Mouse (Mus musculus): ENCODE measurements around the gene Ifngr1. TPM values are rescaled to one million over a fixed set of nuclear protein-coding genes. Genes with fewer than 3 reads are reported as not detected.
"Not testable (repeated sequence)": the region's sequence is repeated elsewhere in the genome, so short reads cannot be mapped to it uniquely, and the experiment has no call there.

The Ifngr1 gene
- polyA plus RNA-seq, 1 experiment from 2014 or later, result 19.1 TPM

DNA sequence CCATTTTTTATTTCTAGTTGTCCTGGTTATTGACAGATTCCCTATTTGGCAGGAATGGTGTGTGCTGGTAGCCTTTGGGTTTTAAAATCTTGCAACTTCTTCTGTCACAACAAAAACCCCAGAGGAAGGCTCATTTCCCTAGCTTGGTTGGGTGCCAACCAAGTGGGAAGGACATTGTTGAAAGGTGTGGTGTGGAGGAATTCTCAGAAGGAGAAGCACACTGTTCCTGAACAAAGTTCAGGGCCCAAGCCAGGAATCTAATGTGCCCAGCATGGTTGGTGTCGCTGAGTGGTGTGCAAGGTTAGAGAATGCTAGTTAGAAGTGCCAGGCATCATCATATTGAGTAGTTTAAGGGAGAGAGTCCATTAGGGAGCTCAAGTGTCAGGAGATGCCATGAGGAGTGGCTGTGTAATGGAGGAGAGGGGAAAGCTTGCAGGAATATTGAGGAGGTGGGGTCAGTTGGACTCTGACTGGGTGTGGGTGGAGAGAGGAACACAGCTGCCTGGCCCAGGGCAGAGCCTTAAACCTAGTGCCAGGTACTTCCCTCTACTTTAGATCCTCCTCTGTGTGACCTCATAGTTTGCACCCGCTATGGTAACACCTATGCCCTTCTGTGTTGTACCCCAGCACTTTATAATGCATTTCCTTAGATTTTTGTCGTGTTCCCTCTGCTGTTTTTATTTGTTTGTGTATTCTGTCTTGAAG, 2.6 kb downstream of the Ifngr1 start:
- no peak for DNase-seq (ENCODE audit: low spot score)
- 90% methylated on average over 3 of the region's 3 CpGs for WGBS
- H3K4me2 ChIP-seq (ENCODE audit: low read length), result no peak overlapping the region
- H3K9me3 ChIP-seq (replicated peaks; ENCODE audit: control insufficient read depth, low read length), result no peaks in the 10 kb centered on the region
- no peaks in the 10 kb centered on the region for H3K27me3 ChIP-seq (replicated peaks; ENCODE audit: control insufficient read depth, insufficient read depth, low read length)
- H3K36me3 ChIP-seq (ENCODE audit: control insufficient read depth, insufficient read depth, low read length), result no peaks in the 10 kb centered on the region
- peaks cover 9% of the 10 kb centered on the region for H3K4me1 ChIP-seq (ENCODE audit: control insufficient read depth, insufficient read depth, low read length)
- ATAC-seq, result no peak
- H3K27ac ChIP-seq (ENCODE audit: low read depth, low read length), result no peak overlapping the region
- H3K4me3 ChIP-seq (ENCODE audit: low read depth, low read length), result no peak overlapping the region
- no peak overlapping the region for H3K9ac ChIP-seq (ENCODE audit: low read length)

DNA sequence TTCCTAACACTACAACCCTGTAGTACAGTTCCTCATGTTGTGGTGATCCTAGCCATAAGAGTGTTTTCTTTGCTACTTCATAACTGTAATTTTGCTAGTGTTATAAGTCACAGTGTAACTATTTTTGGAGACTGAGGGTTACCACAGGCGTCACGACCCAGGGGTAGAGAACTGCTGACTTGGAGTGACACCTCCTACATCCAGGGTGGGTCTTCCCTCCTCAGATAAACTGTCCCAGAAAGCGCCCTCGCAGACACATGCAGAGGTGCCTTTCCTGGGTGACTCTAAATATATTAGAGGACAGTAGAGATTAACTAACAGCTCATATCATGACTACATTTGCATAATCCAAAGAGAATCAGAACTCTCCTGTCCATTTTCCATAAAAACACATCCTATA, 5.1 kb downstream of the Ifngr1 start:
- Histone ChIP-seq H3K27me3 (replicated peaks; ENCODE audit: control insufficient read depth, insufficient read depth, low read length) (no peaks in the 10 kb centered on the region), H3K9ac (ENCODE audit: low read length) (no peak overlapping the region), H3K4me3 (ENCODE audit: low read depth, low read length) (no peak overlapping the region), H3K4me2 (ENCODE audit: low read length) (no peak overlapping the region), H3K9me3 (replicated peaks; ENCODE audit: control insufficient read depth, low read length) (no peaks in the 10 kb centered on the region), H3K27ac (ENCODE audit: low read depth, low read length) (no peak overlapping the region), H3K36me3 (ENCODE audit: control insufficient read depth, insufficient read depth, low read length) (no peaks in the 10 kb centered on the region), H3K4me1 (ENCODE audit: control insufficient read depth, insufficient read depth, low read length) (peaks cover 11% of the 10 kb centered on the region)
- WGBS, result 93% methylated on average over 4 of the region's 4 CpGs
- no peak for ATAC-seq
- DNase-seq (ENCODE audit: low spot score), result no peak

DNA sequence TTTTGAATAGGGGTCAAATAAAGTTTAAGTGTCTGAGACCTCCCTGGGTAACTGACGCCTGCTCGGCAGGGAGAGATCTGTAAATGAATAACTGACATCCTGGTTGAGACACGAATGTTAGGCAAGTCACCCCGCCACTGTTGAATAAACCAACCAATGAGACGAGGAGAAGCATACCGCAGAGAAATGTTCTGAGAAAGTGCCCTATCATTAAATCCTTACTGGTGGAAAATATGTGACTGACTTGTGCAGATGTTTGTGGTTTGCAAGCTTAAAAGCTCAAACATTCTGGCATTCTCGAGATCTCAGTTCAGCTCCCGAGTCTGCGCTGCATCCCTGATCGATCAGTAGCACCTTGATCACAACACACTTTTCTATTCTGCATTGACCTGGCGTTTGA, 6.3 kb downstream of the Ifngr1 start:
- ATAC-seq (no peak), DNase-seq (ENCODE audit: low spot score) (no peak)
- H3K36me3 ChIP-seq (ENCODE audit: control insufficient read depth, insufficient read depth, low read length), result no peaks in the 10 kb centered on the region
- 92% methylated on average over 11 of the region's 11 CpGs for WGBS
- peaks cover 6% of the 10 kb centered on the region; the same call in 1 of the 2 replicates for H3K4me1 ChIP-seq (ENCODE audit: control insufficient read depth, insufficient read depth, low read length)
- no peak overlapping the region for H3K27ac ChIP-seq (ENCODE audit: low read depth, low read length)
- H3K4me2 ChIP-seq (ENCODE audit: low read length), result no peak overlapping the region
- H3K27me3 ChIP-seq (replicated peaks; ENCODE audit: control insufficient read depth, insufficient read depth, low read length), result no peaks in the 10 kb centered on the region
- no peaks in the 10 kb centered on the region for H3K9me3 ChIP-seq (replicated peaks; ENCODE audit: control insufficient read depth, low read length)
- no peak overlapping the region for H3K9ac ChIP-seq (ENCODE audit: low read length)
- H3K4me3 ChIP-seq (ENCODE audit: low read depth, low read length), result no peak overlapping the region

DNA sequence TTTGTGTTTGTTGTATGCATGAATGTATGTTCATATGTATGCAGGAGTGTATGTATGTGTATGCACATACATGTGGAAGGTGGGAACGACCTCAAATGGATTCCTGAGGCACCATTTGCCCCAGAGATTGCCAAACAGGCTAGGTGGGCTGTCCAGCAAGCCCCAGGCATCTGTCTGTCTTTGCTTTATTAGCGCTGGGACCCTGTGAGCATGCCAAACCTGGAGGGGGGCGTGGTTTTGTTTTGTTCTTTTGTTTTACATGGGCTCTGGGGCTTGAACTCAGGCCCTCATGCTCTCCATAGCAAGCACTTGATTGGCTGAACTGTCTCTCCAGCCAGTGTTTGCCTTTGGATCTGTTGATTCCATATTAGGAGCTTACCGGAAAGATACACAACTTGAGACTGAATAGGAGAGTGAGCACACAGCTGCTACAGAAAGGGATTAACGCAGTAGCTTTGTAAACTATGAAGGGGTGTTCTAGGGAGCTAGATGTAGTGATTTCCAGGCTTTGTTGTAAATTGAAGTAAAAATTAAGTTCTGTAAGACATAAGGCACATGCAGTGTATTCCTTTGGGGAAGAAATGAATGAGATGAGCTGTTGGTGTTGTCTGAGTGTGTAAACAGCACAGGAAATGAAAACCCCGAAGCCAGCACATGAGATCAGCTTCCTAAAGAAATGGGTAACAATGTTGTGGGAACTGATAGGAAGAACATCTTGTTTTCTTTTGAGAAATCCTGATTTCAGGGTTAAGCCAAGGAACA, 7.8 kb downstream of the Ifngr1 start:
- H3K4me1 ChIP-seq (ENCODE audit: control insufficient read depth, insufficient read depth, low read length), result peaks cover 6% of the 10 kb centered on the region; the same call in 1 of the 2 replicates
- no peak overlapping the region for H3K4me2 ChIP-seq (ENCODE audit: low read length)
- 43% methylated on average over 6 of the region's 6 CpGs for WGBS
- no peaks in the 10 kb centered on the region for H3K9me3 ChIP-seq (replicated peaks; ENCODE audit: control insufficient read depth, low read length)
- no peak overlapping the region for H3K4me3 ChIP-seq (ENCODE audit: low read depth, low read length)
- H3K36me3 ChIP-seq (ENCODE audit: control insufficient read depth, insufficient read depth, low read length), result no peaks in the 10 kb centered on the region
- peak; percentile 48 for ATAC-seq
- no peaks in the 10 kb centered on the region for H3K27me3 ChIP-seq (replicated peaks; ENCODE audit: control insufficient read depth, insufficient read depth, low read length)
- H3K9ac ChIP-seq (ENCODE audit: low read length), result no peak overlapping the region
- DNase-seq (ENCODE audit: low spot score), result peak; percentile 17
- no peak overlapping the region for H3K27ac ChIP-seq (ENCODE audit: low read depth, low read length)

DNA sequence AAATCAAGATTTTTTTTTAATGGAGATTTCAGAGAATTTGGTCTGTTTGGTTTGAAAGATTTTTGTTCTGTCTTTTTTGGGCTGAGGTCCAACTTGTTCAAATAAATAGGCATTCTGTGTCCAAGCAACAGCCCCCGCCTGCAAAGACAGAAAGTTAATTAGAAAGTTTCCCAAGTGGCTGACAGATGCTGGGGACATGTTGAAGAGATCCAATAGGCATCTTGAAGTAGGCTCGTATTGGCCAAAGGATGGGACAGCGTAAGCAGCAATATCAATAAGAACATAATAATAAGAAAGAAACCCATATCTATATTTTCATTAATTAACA, 8.3 kb downstream of the Ifngr1 start:
- ATAC-seq, result no peak
- 45% methylated on average over 3 of the region's 3 CpGs for WGBS
- no peak overlapping the region for H3K4me2 ChIP-seq (ENCODE audit: low read length)
- no peaks in the 10 kb centered on the region for H3K27me3 ChIP-seq (replicated peaks; ENCODE audit: control insufficient read depth, insufficient read depth, low read length)
- peaks cover 6% of the 10 kb centered on the region; the same call in 1 of the 2 replicates for H3K4me1 ChIP-seq (ENCODE audit: control insufficient read depth, insufficient read depth, low read length)
- H3K36me3 ChIP-seq (ENCODE audit: control insufficient read depth, insufficient read depth, low read length), result 0 out of 2 replicates have a peak, but pooled peaks cover 3% of the 10 kb centered on the region
- no peak overlapping the region for H3K27ac ChIP-seq (ENCODE audit: low read depth, low read length)
- no peaks in the 10 kb centered on the region for H3K9me3 ChIP-seq (replicated peaks; ENCODE audit: control insufficient read depth, low read length)
- no peak overlapping the region for H3K9ac ChIP-seq (ENCODE audit: low read length)
- H3K4me3 ChIP-seq (ENCODE audit: low read depth, low read length), result no peak overlapping the region
- DNase-seq (ENCODE audit: low spot score), result peak; percentile 55

DNA sequence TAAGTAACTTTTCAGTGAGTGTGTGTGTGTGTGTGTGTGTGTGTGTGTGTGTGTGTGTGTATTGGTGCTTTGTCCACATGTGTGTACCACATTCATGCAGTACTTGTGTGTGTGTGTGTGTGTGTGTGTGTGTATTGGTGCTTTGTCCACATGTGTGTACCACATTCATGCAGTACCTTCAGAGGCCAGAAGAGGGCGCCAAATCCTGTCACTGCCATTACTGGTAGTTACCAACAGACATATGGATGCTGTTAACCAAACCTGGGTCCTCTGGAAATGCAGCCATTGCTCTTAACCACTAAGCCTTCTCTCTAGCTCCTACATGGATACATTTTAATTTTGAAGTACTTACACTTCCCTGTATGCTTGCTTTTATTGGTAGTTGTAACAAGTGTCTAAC, 9.8 kb downstream of the Ifngr1 start:
- not testable (repeated sequence) for H3K4me2 ChIP-seq (ENCODE audit: low read length); H3K27ac ChIP-seq (ENCODE audit: low read depth, low read length); H3K9ac ChIP-seq (ENCODE audit: low read length); H3K36me3 ChIP-seq (ENCODE audit: control insufficient read depth, insufficient read depth, low read length); H3K9me3 ChIP-seq (replicated peaks; ENCODE audit: control insufficient read depth, low read length); H3K27me3 ChIP-seq (replicated peaks; ENCODE audit: control insufficient read depth, insufficient read depth, low read length); DNase-seq (ENCODE audit: low spot score); H3K4me1 ChIP-seq (ENCODE audit: control insufficient read depth, insufficient read depth, low read length); H3K4me3 ChIP-seq (ENCODE audit: low read depth, low read length)
- 0 out of 2 replicates have a peak, but pooled peaks have one; percentile 12 for ATAC-seq
- WGBS, result 25% methylated on average over 1 of the region's 1 CpGs

DNA sequence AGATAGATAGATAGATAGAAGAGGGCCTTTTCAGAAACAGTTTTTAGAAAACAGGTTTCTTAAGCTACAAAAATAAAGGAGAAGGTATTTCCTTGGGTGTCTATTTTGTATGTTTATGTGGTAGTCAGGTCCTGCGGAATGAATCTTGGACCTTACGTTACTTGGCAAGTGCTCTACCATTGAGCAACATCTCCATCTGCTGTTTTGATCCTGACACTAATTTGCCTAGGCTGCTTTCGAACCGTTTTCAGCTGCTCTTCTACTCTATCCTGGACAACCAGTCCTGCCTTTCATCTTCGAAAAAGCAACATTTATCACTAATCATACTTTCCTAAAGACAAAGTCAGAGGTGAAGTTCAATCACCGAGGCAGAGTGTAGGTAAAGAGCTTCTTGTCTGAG, 11.5 kb downstream of the Ifngr1 start:
- H3K9ac ChIP-seq (ENCODE audit: low read length), result no peak overlapping the region
- no peak overlapping the region for H3K4me2 ChIP-seq (ENCODE audit: low read length)
- H3K9me3 ChIP-seq (replicated peaks; ENCODE audit: control insufficient read depth, low read length), result no peaks in the 10 kb centered on the region
- peaks cover 13% of the 10 kb centered on the region; the same call in 1 of the 2 replicates for H3K36me3 ChIP-seq (ENCODE audit: control insufficient read depth, insufficient read depth, low read length)
- H3K4me3 ChIP-seq (ENCODE audit: low read depth, low read length), result no peak overlapping the region
- DNase-seq (ENCODE audit: low spot score) (no peak), ATAC-seq (no peak)
- no peak overlapping the region for H3K27ac ChIP-seq (ENCODE audit: low read depth, low read length)
- peaks cover 6% of the 10 kb centered on the region; the same call in 1 of the 2 replicates for H3K4me1 ChIP-seq (ENCODE audit: control insufficient read depth, insufficient read depth, low read length)
- H3K27me3 ChIP-seq (replicated peaks; ENCODE audit: control insufficient read depth, insufficient read depth, low read length), result no peaks in the 10 kb centered on the region
- 90% methylated on average over 6 of the region's 6 CpGs for WGBS

DNA sequence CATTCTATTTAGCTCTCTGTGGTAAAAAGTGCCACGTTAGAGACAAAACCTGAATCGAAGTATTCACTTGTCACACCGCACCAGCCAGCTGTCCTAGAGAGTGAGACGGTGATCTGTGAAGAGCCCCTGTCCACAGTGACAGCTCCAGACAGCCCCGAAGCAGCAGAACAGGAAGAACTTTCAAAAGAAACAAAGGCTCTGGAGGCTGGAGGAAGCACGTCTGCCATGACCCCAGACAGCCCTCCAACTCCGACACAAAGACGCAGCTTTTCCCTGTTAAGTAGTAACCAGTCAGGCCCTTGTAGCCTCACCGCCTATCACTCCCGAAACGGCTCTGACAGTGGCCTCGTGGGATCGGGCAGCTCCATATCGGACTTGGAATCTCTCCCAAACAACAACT, 17.4 kb downstream of the Ifngr1 start:
- no peak for DNase-seq (ENCODE audit: low spot score)

DNA sequence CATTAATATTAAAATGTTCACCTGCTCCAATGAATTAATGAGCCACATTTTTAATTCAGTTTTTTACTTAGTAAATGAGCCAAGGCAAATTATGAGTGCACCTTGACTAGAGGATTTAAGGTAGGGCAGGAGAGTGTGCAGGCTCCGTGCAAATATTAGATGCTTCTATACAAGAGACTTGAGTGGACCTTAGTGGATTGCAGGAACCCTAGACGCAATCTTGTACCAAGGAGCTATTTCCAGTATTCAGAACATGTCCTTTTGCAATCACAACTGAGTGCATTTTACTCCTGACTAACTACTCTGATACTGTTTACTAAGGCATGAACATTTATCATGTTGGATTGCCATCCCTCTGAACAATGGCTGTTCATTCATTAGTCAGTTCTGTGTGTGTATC, 19.9 kb downstream of the Ifngr1 start:
- H3K9ac ChIP-seq (ENCODE audit: low read length), result no peak overlapping the region
- H3K27ac ChIP-seq (ENCODE audit: low read depth, low read length), result no peak overlapping the region
- ATAC-seq (no peak), DNase-seq (ENCODE audit: low spot score) (no peak)
- H3K4me1 ChIP-seq (ENCODE audit: control insufficient read depth, insufficient read depth, low read length), result no peaks in the 10 kb centered on the region
- H3K27me3 ChIP-seq (replicated peaks; ENCODE audit: control insufficient read depth, insufficient read depth, low read length), result no peaks in the 10 kb centered on the region
- H3K4me2 ChIP-seq (ENCODE audit: low read length), result no peak overlapping the region
- WGBS, result 49% methylated on average over 2 of the region's 2 CpGs
- H3K9me3 ChIP-seq (replicated peaks; ENCODE audit: control insufficient read depth, low read length), result no peaks in the 10 kb centered on the region
- no peak overlapping the region for H3K4me3 ChIP-seq (ENCODE audit: low read depth, low read length)
- H3K36me3 ChIP-seq (ENCODE audit: control insufficient read depth, insufficient read depth, low read length), result 0 out of 2 replicates have a peak, but pooled peaks cover 3% of the 10 kb centered on the region

More for the DNA sequence above, 17.4 kb downstream of the Ifngr1 start:
- no peak overlapping the region for H3K4me3 ChIP-seq (ENCODE audit: low read depth, low read length)
- no peak; the same call in 1 of the 2 replicates for ATAC-seq
- no peaks in the 10 kb centered on the region for H3K27me3 ChIP-seq (replicated peaks; ENCODE audit: control insufficient read depth, insufficient read depth, low read length)
- H3K27ac ChIP-seq (ENCODE audit: low read depth, low read length), result no peak overlapping the region
- no peak overlapping the region for H3K4me2 ChIP-seq (ENCODE audit: low read length)
- no peak overlapping the region for H3K9ac ChIP-seq (ENCODE audit: low read length)
- no peaks in the 10 kb centered on the region for H3K4me1 ChIP-seq (ENCODE audit: control insufficient read depth, insufficient read depth, low read length)
- no peaks in the 10 kb centered on the region for H3K9me3 ChIP-seq (replicated peaks; ENCODE audit: control insufficient read depth, low read length)
- WGBS, result 65% methylated on average over 14 of the region's 14 CpGs
- peaks cover 13% of the 10 kb centered on the region; the same call in 1 of the 2 replicates for H3K36me3 ChIP-seq (ENCODE audit: control insufficient read depth, insufficient read depth, low read length)
